Mouse (Mus musculus) G1E (cell line): ENCODE data around the gene Catsperz.

Experiments
- CTCF ChIP-seq: IDR thresholded peaks from 2 replicates; pipeline ENCODE4 v1.5.1; 2012; ENCODE audit warnings: low read depth, low read length, inconsistent platforms, mixed read lengths
- POLR2AphosphoS5 ChIP-seq: IDR thresholded peaks from 2 replicates; pipeline ENCODE4 v1.6.1; 2012; ENCODE audit warnings: low read depth, low read length, inconsistent platforms; ENCODE audit not compliant: insufficient replicate concordance

- TF ChIP-seq CTCF (no peak), POLR2AphosphoS5 (no peak)
These were observed 49.3 kb downstream of the Catsperz start for GRCm38 (mm10) chr19:6875834-6876233.
